Mouse (Mus musculus) hematopoietic stem cell, adult 5-6 weeks (primary cell): ENCODE data around the gene Kcng4. TPM values are rescaled to one million over a fixed set of nuclear protein-coding genes. Genes with fewer than 3 reads are reported as not detected.

Experiments used
- ATAC-seq, 2 experiments: fragments of 125-278 bp in 1 of 2; replicated peaks in 1 of 2; 2 replicates each; pipeline ENCODE4 v1.8.0; 2016 to 2017; ENCODE audit warnings: inconsistent platforms in 2 of 2, mild to moderate bottlenecking in 2 of 2, moderate number of reproducible peaks in 2 of 2, low read depth in 1 of 2, moderate TSS enrichment in 1 of 2; ENCODE audit not compliant: low FRiP score in 2 of 2, poor library complexity in 2 of 2, severe bottlenecking in 2 of 2, insufficient read depth in 1 of 2, low TSS enrichment in 1 of 2
- total RNA-seq: library from RNA; stranded (forward); fragments of 172-1452, 232-1000 nt; gene quantifications from 2 replicates; pipeline ENCODE4 v1.2.3, GENCODE M21; 2017

Gene Kcng4
- total RNA-seq = not detected in 2 replicates

- 0 out of 4 replicates have a peak, but pooled peaks of 1 of the 2 experiments have one; percentile 15 for ATAC-seq
Measured at GRCm38 (mm10) chr8:119635378-119635777, at the start of gene Kcng4. Kcng4 (minus strand) TSS chr8:119635680.

- ATAC-seq = no peak
Measured at GRCm38 (mm10) chr8:119679184-119679583, 43.7 kb upstream of the Kcng4 start.

- ATAC-seq = no peak
Measured at GRCm38 (mm10) chr8:119678138-119678843, 42.8 kb upstream of the Kcng4 start.

GRCm38 (mm10) chr8:119676389-119676788 is 40.9 kb upstream of the Kcng4 start:
- ATAC-seq = peak; percentile 78 to 88

GRCm38 (mm10) chr8:119675457-119675856 is 40.0 kb upstream of the Kcng4 start:
- no peak for ATAC-seq

GRCm38 (mm10) chr8:119673976-119674555 is 38.6 kb upstream of the Kcng4 start:
- no peak for ATAC-seq

GRCm38 (mm10) chr8:119670419-119671091 is 35.1 kb upstream of the Kcng4 start:
- ATAC-seq = no peak

GRCm38 (mm10) chr8:119669284-119669683 is 33.8 kb upstream of the Kcng4 start:
- 0 out of 4 replicates have a peak, but pooled peaks of 1 of the 2 experiments have one; percentile 20 for ATAC-seq

GRCm38 (mm10) chr8:119668447-119668846 is 33.0 kb upstream of the Kcng4 start:
- ATAC-seq = no peak

GRCm38 (mm10) chr8:119666219-119666951 is 30.9 kb upstream of the Kcng4 start, which contains the start of gene Wfdc1:
Wfdc1 (plus strand) TSS chr8:119666365.
- ATAC-seq = peak; percentile 27 to 55; a peak in 2 of 4 replicates

- no peak for ATAC-seq
Measured at GRCm38 (mm10) chr8:119665270-119665669, 29.8 kb upstream of the Kcng4 start.

- no peak for ATAC-seq
Measured at GRCm38 (mm10) chr8:119663440-119663839, 28.0 kb upstream of the Kcng4 start.

GRCm38 (mm10) chr8:119661892-119662291 is 26.4 kb upstream of the Kcng4 start:
- no peak for ATAC-seq

- ATAC-seq = no peak
Measured at GRCm38 (mm10) chr8:119661081-119661480, 25.6 kb upstream of the Kcng4 start.

GRCm38 (mm10) chr8:119656709-119657464 is 21.4 kb upstream of the Kcng4 start:
- ATAC-seq = peak in 1 of 2 experiments; percentile 46; a peak in 2 of 4 replicates

GRCm38 (mm10) chr8:119651324-119651723 is 15.8 kb upstream of the Kcng4 start:
- ATAC-seq = no peak

- no peak for ATAC-seq
Measured at GRCm38 (mm10) chr8:119646846-119647245, 11.4 kb upstream of the Kcng4 start.
